Mouse (Mus musculus) lung, postnatal 10 days (tissue): ENCODE measurements around the gene Ep400.
A peak's percentile ranks its signal among the peaks of the same experiment; 100 is the strongest.

Experiments
- DNase-seq: peaks from one replicate; pipeline ENCODE4 v3.0.0; 2021

Gene Ep400

DNA sequence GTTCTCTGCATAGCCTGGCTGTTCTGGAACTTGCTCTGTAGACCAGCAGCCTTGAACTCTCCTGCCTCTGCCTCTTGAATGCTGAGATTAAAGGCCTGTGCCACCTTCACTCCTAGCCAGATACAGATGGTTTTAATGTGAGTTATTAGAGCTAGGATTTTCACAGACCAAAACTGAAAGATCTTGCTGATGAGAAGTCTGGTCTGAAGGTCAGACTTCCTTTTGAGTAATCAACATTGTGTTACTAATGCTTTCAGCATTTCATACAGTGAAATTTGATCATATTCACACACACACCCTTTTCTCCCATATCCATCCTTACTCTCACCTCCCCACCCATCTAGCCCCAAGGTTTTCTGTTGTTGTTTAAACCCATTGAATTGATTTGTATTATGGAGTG is 110.8 kb downstream of the Ep400 start:
- no peak for DNase-seq

DNA sequence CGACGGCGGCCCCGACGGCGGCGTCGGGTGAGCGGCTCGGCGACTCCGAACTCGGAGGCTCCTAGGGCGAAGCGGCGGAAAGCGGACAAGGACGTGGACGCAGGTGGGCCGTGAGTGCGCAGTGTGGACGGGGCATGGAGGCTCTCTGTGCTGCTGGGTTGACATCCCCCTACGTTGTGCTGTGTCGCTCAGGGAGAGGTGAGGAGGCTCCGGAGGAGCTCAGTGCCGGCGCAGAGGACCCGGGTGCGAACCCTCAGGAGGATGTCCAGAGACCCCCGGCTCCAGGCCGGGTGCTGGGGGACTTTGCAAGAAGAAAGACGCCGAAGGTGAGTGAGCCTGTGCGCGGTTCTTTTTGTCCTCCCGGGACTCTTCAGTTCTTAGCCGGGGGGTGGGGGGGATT is 116.8 kb downstream of the Ep400 start:
- DNase-seq: no peak

DNA sequence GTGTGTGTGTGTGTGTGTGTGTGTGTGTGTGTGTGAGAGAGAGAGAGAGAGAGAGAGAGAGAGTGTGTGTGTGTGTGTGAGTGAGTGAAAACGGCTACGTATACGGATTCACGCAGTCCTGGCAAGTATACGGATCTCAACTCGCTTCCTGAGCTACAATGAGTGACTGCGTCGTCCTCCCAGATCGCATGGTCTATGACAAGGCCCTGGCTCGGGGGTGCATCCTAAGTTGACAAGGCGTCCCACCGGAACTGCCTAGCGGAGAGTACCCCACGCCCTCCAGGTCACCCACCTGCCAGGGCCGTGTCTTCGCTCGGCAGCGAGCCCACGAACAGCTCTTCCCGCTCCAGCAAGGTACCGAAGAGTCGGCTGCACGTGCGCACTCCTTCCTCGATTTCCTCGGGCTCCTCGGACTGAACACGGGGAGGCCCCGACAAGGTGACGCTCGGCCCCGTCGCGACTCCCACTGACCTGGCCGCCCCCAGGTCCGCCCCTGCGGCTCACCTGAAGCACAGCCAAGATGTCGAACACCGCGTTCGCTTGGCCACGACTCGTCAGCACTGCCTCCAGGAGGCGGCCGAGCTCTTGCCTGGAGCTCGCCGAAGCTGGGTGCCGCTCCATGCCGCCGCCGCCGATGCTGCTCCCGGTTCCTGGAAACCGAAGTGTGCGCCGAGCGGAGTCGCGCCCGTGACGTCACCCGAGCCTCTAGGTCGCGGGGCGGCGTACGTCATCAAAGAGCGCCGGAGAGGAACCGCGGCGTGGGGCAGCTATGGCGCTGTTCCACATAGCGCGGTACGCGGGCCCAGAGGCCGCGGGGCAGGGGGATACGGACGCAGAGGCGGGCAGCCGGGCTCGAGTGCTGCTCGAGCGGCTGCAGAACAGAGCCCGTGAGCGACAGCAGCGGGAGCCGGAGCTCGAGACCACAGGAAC is 117.5 kb downstream of the Ep400 start, which contains the start of the genes Noc4l and Ddx51:
Noc4l (minus strand) TSS at position 699 of the 930 bp plus-strand sequence.
Ddx51 (plus strand) TSS at position 733 of the 930 bp plus-strand sequence.
- peak; percentile 96 for DNase-seq

DNA sequence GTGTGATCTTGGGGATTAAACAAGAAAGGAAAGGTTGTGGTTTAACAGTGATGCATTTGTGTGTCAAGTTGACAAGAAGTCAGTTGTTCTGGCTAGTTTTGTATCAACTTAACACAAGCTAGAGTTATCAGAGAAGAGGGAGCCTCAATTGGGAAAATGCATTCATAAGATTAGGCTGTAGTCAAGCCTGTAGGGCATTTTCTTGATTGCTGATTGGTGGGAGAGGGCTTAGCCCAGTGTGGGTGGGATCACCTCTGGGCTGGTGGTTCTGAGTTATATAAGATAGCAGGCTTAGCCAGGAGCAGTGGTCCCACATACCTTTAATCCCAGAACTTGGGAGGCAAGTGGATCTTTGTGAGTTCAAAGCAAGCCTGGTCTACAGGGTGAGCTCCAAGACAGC is 124.1 kb downstream of the Ep400 start:
- no peak for DNase-seq

DNA sequence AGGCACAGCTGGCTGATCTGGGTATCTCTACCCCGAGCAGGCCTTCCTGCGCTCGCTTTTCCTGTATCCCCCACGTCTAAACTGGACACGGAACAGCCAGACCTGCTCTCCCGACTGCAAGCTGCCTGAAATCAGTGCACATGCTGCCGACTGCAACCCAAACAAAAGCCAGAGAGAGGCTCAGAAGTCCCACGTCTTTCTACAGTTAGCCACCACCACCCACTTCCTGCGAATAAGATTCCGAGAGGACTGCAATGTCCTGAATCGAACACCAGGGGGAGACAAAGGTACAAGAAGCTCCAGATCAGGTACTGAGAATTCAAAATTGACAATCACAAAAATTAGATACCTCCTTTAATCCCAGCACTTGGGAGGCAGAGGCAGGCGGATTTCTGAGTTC is 131.1 kb downstream of the Ep400 start:
- DNase-seq: peak; percentile 83

DNA sequence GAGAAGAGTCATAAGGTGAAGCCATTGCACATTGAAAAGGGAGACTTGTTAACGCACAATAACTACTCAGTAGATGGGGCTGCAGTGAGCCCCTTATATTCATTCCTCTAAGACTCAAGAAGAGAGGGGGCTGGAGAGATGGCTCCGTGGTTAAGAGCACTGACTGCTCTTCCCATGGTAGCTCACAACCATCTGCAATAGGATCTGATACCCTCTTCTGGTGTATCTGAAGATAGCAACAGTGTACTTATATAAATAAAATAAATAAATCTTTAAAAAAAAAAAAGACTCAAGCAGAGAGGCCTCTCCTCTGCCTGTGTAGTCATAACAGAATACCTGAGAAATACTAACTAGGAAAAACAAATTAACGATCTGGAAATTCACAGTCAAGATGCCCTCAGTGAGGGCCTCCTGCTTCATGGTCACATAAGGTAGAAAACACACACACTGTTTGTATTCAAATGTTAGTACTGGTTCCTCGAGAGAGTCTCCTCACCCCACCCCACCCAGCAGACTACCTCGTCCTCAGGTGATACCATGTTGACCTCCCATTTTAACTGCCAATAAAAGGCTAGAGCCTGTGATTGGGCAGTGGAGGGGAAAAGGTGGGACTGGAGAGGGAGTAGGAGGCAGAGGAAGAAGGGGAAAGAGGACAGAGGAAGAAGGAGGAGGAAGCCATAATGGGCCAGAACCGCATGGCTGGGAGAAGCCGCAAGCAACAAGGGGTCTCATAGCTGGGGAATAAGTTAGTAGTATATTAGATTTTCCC is 132.0 kb downstream of the Ep400 start:
- no peak for DNase-seq

DNA sequence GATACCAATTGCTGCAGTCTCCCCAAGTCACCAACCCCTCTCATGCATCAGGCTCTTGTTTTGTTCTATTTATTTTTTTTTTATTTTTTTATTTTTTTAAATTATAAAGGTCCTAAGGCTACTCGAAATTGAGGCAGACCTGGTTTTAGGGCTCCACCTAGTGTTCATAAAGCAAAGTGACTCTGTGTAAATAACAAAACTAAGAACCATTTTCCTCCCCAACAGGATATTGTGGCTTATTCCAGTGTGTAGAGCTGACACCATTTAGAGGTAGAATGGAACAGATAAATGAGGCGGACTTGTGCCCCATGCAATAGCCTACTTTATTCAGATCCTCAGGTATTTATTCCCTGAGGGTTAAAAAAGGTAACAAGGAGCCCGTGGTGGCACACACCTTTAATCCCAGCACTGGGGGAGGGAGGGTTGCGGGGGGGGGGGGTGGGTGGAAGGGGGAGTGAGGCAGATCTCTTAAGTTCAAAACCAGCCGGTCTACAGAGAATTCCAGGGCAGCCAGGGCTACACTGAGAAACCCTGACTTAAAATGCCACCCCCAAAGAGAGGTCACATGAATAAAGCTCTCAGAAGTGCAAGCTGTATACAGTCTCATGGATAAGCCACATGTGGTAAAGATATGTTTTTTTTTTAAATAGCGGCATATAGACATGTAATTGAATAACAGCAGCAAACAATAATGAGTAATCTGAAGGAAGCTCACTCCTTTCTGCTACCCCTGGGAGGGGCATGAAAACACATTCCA is 134.4 kb downstream of the Ep400 start:
- peak; percentile 32 for DNase-seq

DNA sequence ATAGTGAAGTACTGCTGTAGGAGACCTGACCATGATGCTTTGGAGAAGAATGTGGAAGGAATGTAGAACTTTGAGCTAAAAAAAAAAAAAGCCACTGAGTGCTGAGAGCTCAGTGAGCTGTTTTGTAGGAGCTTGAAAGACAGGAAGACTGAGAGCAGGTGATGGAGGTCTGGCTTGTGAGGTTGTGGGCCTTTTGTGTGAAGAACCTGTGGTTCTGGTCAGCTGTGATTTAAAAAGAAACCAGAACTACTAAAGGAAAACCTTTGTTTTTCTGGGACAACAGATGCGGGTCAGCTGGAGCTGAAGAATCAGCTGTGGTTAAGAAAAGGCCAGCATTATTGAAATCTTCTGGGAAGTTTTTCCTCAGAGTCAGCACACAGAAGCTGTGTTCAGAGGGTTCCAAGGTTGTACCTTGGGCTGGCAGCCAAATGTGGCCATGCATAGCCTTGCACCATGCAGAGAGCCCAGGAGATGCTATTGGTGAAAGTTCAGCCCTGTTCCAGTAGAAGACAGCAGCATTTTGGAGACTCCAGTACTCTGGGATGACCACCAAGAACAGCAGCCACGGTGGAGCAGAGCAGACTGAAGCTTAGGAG is 140.9 kb downstream of the Ep400 start:
- DNase-seq: peak; percentile 27

DNA sequence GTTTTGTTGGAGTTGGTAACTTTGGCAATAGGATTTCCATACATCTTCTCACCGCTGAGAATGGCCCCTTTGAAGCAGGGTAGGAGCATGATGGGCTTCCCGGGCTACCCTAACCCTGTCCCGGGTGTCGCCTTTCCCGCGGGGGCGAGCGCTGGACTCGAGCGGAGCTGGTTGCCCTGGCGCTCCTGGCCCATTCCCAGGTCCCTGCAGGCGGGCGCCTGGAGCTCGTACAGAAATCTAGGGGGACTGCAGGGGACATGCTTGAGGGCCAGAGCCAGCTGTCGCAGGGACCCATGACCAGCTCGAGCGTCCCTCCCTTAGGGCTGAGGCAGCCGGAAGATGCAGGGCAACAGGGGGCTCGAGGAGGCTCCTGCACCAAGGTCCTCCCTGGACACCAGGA is 142.4 kb downstream of the Ep400 start:
- DNase-seq: no peak

DNA sequence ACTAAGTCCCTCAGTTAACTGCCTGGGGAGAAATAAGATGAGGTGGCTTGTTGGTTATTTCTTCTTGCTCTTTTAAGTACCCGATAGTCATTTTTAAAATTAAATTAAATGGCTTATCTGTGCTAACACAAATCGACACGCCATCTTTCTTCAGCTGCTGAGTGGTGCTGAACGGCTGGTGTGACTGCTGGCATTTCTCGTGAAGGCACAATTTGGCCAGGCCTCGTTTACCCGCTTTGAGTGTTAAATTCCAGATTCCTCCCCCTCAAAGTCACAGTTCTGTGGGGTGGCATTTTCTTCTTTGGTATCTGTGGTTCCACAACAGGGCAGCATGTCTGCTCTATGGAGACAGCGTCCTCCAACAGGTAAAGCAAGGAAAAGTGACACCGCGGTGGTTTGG is 143.2 kb downstream of the Ep400 start:
- DNase-seq: no peak

DNA sequence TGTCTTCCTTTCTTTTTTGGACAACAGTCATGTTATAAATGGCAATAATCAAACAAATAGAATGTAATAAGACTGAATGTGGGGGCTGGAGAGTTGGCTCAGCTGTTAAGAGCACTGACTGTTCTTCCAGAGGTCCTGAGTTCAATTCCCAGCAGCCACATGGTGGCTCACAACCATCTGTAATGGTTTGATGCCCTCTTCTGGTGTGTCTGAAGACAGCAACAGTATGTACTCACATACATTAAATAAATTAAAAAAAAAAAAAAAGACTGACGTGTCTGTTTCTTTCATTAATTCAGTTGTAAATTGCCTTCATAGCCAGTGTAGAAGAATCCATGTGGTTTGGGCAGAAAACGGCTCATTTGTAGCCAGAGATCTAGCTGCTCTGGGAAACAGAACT is 146.2 kb downstream of the Ep400 start:
- no peak for DNase-seq

DNA sequence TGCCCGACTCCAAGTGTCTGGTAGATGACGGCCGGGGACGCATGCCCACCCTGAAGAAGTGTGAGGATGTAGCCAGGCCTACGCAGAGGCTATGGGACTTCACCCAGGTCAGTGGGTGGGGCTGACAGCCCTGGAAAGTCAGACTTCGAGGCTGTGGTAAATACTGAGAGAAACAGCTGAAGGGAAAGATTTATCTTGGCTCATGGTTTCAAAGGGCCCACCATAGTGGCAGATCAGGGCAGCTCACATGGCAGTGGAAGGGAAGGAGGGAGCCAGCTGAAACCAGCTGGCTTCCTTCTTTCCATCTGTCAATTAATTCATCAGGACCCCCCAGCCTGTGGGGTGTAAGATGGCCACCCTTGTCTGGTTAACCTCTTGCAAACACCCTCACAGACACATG is 151.3 kb downstream of the Ep400 start:
- no peak for DNase-seq
